Mouse (Mus musculus) forebrain, embryonic 11.5 days (tissue): ENCODE measurements at regions not wholly inside any gene's neighbourhood (a gene's known extent, or its start where the extent isn't known, plus 50 kb on each side); places are given as distances from the start of the nearest gene placed in this dataset.

Experiments used
- ATAC-seq: fragments of 200-750 bp; cut with Nextera tagmentation; replicated peaks from 2 replicates; pipeline ENCODE4 v1.8.0; 2017; ENCODE audit warnings: moderate TSS enrichment; ENCODE audit not compliant: low FRiP score
- DNase-seq: peaks from one replicate; pipeline ENCODE4 v3.0.0-alpha.2; 2017; ENCODE audit warnings: low spot score
- H3K27ac ChIP-seq: fragments of 300-500 bp; sonication (generic); 2 replicates; pipeline ENCODE4 v1.5.1; 2014; ENCODE audit warnings: low read depth, low read length
- H3K27me3 ChIP-seq: fragments of 300-500 bp; sonication (generic); 2 replicates; pipeline ENCODE4 v1.6.1; 2014; ENCODE audit warnings: mild to moderate bottlenecking, low read length, mixed read lengths; ENCODE audit not compliant: control insufficient read depth, insufficient read depth
- H3K36me3 ChIP-seq: fragments of 300-500 bp; sonication (generic); 2 replicates; pipeline ENCODE4 v1.6.1; 2014; ENCODE audit warnings: mild to moderate bottlenecking, low read length, moderate library complexity, mixed read lengths; ENCODE audit not compliant: control insufficient read depth, insufficient read depth
- H3K4me1 ChIP-seq: fragments of 300-500 bp; sonication (generic); replicated peaks from 2 replicates; pipeline ENCODE4 v1.6.1; 2014; ENCODE audit warnings: low read length, mixed read lengths; ENCODE audit not compliant: control insufficient read depth, insufficient read depth
- H3K4me2 ChIP-seq: fragments of 300-500 bp; sonication (generic); 2 replicates; pipeline ENCODE4 v1.6.1; 2014; ENCODE audit warnings: low read depth, mild to moderate bottlenecking, low read length, moderate library complexity, mixed read lengths; ENCODE audit not compliant: severe bottlenecking
- H3K4me3 ChIP-seq: fragments of 300-500 bp; sonication (generic); 2 replicates; pipeline ENCODE4 v1.5.1; 2014; ENCODE audit warnings: low read depth, low read length
- H3K9ac ChIP-seq: fragments of 300-500 bp; sonication (generic); 2 replicates; pipeline ENCODE4 v1.6.1; 2014; ENCODE audit warnings: low read length
- H3K9me3 ChIP-seq: fragments of 300-500 bp; sonication (generic); 2 replicates; pipeline ENCODE4 v1.6.1; 2016; ENCODE audit warnings: low read length, mixed read lengths; ENCODE audit not compliant: control insufficient read depth
- WGBS: fragments of 180-500 bp; shearing (Covaris S2); extraction: QIAGEN DNeasy Blood & Tissue Kit; methylation state at CpG from one replicate; pipeline ENCODE4 v1.1.7; 2014; 5-methylcytosine and 5-hydroxymethylcytosine counted together

- Histone ChIP-seq H3K27me3 (no peaks in the 10 kb centered on the region), H3K36me3 (no peaks in the 10 kb centered on the region), H3K27ac (peak overlapping the region; percentile 94), H3K4me3 (no peak overlapping the region), H3K9ac (peak overlapping the region; percentile 37; the same call in 1 of the 2 replicates), H3K4me1 (peaks cover 11% of the 10 kb centered on the region; the same call in 1 of the 2 replicates), H3K9me3 (peaks cover 5% of the 10 kb centered on the region; the same call in 1 of the 2 replicates), H3K4me2 (peak overlapping the region; percentile 15; the same call in 1 of the 2 replicates)
- WGBS: 5% methylated on average over 9 of the region's 9 CpGs
- DNase-seq (peak; percentile 89), ATAC-seq (peak; percentile 97)
These were observed 949.7 kb downstream of the Mrps31 start for GRCm38 (mm10) chr8:23360850-23361274.
